Mouse (Mus musculus) megakaryocyte, adult 5-6 weeks (primary cell): ENCODE measurements around the gene Nenf. TPM values are rescaled to one million over a fixed set of nuclear protein-coding genes. Genes with fewer than 3 reads are reported as not detected.

ENCODE experiments used
- ATAC-seq: 2 replicates; pipeline ENCODE4 v1.8.0; 2016; ENCODE audit warnings: mild to moderate bottlenecking, inconsistent platforms; ENCODE audit not compliant: poor library complexity, severe bottlenecking
- total RNA-seq, 2 experiments: library from RNA; stranded (forward) in 1 of 2; stranded (reverse) in 1 of 2; fragments of 153-499, 151-499 nt in 1 of 2; fragments of 221-1000, 200-1000 nt in 1 of 2; gene quantifications; 2 replicates each; pipeline versions ENCODE4 v1.2.3 to v1.2.4; 2015 to 2017

Gene Nenf
- total RNA-seq (2015) (14.9 and 15.1 TPM in 2 replicates), total RNA-seq (2017) (4.6 and 6.3 TPM in 2 replicates)

- peak; percentile 85 for ATAC-seq
Observed at GRCm38 (mm10) chr1:191317591-191318196, at the start of gene Nenf. TSS of gene Nenf (minus strand) at chr1:191318194.

- peak; percentile 84 for ATAC-seq
Observed at GRCm38 (mm10) chr1:191364477-191364876, 46.5 kb upstream of the Nenf start.

- ATAC-seq: no peak
Observed at GRCm38 (mm10) chr1:191362412-191362811, 44.4 kb upstream of the Nenf start.

GRCm38 (mm10) chr1:191359478-191359877 lies 41.5 kb upstream of the Nenf start:
- no peak for ATAC-seq

- no peak for ATAC-seq
Observed at GRCm38 (mm10) chr1:191356936-191357335, 38.9 kb upstream of the Nenf start.

GRCm38 (mm10) chr1:191353836-191354235 lies 35.8 kb upstream of the Nenf start:
- ATAC-seq: no peak

GRCm38 (mm10) chr1:191352786-191353488 lies 34.9 kb upstream of the Nenf start:
- peak; percentile 42 for ATAC-seq

GRCm38 (mm10) chr1:191350355-191350754 lies 32.4 kb upstream of the Nenf start:
- ATAC-seq: no peak

GRCm38 (mm10) chr1:191349486-191350037 lies 31.6 kb upstream of the Nenf start:
- no peak for ATAC-seq

- no peak for ATAC-seq
Observed at GRCm38 (mm10) chr1:191348996-191349395, 31.0 kb upstream of the Nenf start.

GRCm38 (mm10) chr1:191348592-191348991 lies 30.6 kb upstream of the Nenf start:
- no peak for ATAC-seq

GRCm38 (mm10) chr1:191347602-191348001 lies 29.6 kb upstream of the Nenf start:
- ATAC-seq: no peak

GRCm38 (mm10) chr1:191340530-191340929 lies 22.5 kb upstream of the Nenf start:
- no peak for ATAC-seq

- no peak for ATAC-seq
Observed at GRCm38 (mm10) chr1:191339876-191340275, 21.9 kb upstream of the Nenf start.

GRCm38 (mm10) chr1:191334500-191334899 lies 16.5 kb upstream of the Nenf start:
- peak; percentile 91 for ATAC-seq

- ATAC-seq: no peak
Observed at GRCm38 (mm10) chr1:191330356-191330755, 12.4 kb upstream of the Nenf start.

GRCm38 (mm10) chr1:191328019-191328441 lies 10.0 kb upstream of the Nenf start:
- peak; percentile 54 for ATAC-seq

- ATAC-seq: no peak
Observed at GRCm38 (mm10) chr1:191327258-191327657, 9.3 kb upstream of the Nenf start.

- ATAC-seq: peak; percentile 43
Observed at GRCm38 (mm10) chr1:191326233-191326882, 8.4 kb upstream of the Nenf start.

- ATAC-seq: peak; percentile 89
Observed at GRCm38 (mm10) chr1:191325726-191326232, 7.8 kb upstream of the Nenf start, which contains the start of gene Tmem206. TSS of gene Tmem206 (plus strand) at chr1:191325912.
